Mouse (Mus musculus) spleen, adult 2 months (tissue): Measurements from ENCODE around the gene Slfn8.

Experiments used
- CTCF ChIP-seq: fragments of 200-500 bp; IDR thresholded peaks from 2 replicates; pipeline ENCODE4 v1.5.1; 2011; ENCODE audit warnings: mild to moderate bottlenecking, inconsistent platforms; ENCODE audit not compliant: insufficient read depth, insufficient read length, insufficient replicate concordance; ENCODE audit errors: extremely low read depth
- POLR2A ChIP-seq: fragments of 200-500 bp; IDR thresholded peaks from 2 replicates; pipeline ENCODE4 v1.6.1; 2011; ENCODE audit warnings: low read depth, low read length, inconsistent platforms

GRCm38 (mm10) chr11:82987621-82988020, 33.0 kb downstream of the Slfn8 start:
- TF ChIP-seq POLR2A (no peak), CTCF (no peak)
